Mouse (Mus musculus) gonadal fat pad, adult 2 months (tissue): ENCODE measurements around the gene Ddx19a. TPM values are rescaled to one million over a fixed set of nuclear protein-coding genes. Genes with fewer than 3 reads are reported as not detected.
"Not testable (repeated sequence)": the region's sequence is repeated elsewhere in the genome, so short reads cannot be mapped to it uniquely, and the experiment has no call there.

Source experiments
- DNase-seq: peaks from one replicate; pipeline ENCODE4 v3.0.0-alpha.2; 2012; ENCODE audit warnings: low read depth
- polyA plus RNA-seq: library from polyadenylated mRNA; depleted of rRNA; stranded (reverse); fragments of >200 nt; gene quantifications from 2 replicates; pipeline ENCODE4 v1.2.3, GENCODE M21; 2012; rRNA removed

The Ddx19a gene
- polyA plus RNA-seq, 1 experiment = 29.8 TPM

- DNase-seq = no peak
Measured at GRCm38 (mm10) chr8:110933272-110933671, 64.3 kb downstream of the Ddx19a start.

GRCm38 (mm10) chr8:110932444-110932843, 65.2 kb downstream of the Ddx19a start:
- no peak for DNase-seq

GRCm38 (mm10) chr8:110931176-110931939, 66.2 kb downstream of the Ddx19a start:
- DNase-seq = no peak

GRCm38 (mm10) chr8:110929672-110930071, 67.9 kb downstream of the Ddx19a start:
- not testable (repeated sequence) for DNase-seq

GRCm38 (mm10) chr8:110929066-110929465, 68.5 kb downstream of the Ddx19a start:
- DNase-seq = no peak

GRCm38 (mm10) chr8:110928435-110928834, 69.2 kb downstream of the Ddx19a start:
- no peak for DNase-seq

- DNase-seq = no peak
Measured at GRCm38 (mm10) chr8:110926690-110927089, 70.9 kb downstream of the Ddx19a start.

GRCm38 (mm10) chr8:110925691-110926140, 71.9 kb downstream of the Ddx19a start:
- DNase-seq = no peak

Other genes starting within 250 kb of the Ddx19a start
- gene Il34, start 191.9 kb downstream of the Ddx19a start, polyA plus RNA-seq = 43.4 and 49.2 TPM in 2 replicates
- 53.0 and 53.5 TPM in 2 replicates for gene Cog4, start 151.2 kb downstream of the Ddx19a start, polyA plus RNA-seq
- gene Sf3b3, start 151.0 kb downstream of the Ddx19a start, polyA plus RNA-seq = 32.8 and 38.6 TPM in 2 replicates
- 13.4 and 16.4 TPM in 2 replicates for gene Fuk, start 95.3 kb downstream of the Ddx19a start, polyA plus RNA-seq
- 189 and 209 TPM in 2 replicates for gene St3gal2, start 77.9 kb downstream of the Ddx19a start, polyA plus RNA-seq
- 5.8 and 6.5 TPM in 2 replicates for gene Ddx19b, start 34.0 kb upstream of the Ddx19a start, polyA plus RNA-seq
- gene Aars, start 35.3 kb upstream of the Ddx19a start, polyA plus RNA-seq = 40.0 and 43.7 TPM in 2 replicates
- gene Exosc6, start 58.5 kb upstream of the Ddx19a start, polyA plus RNA-seq = 6.9 TPM in 1 of 2 replicates, not detected in the other
- 24.1 and 29.4 TPM in 2 replicates for gene Clec18a, start 94.6 kb upstream of the Ddx19a start, polyA plus RNA-seq
- gene Pdpr, start 96.8 kb upstream of the Ddx19a start, polyA plus RNA-seq = 18.4 and 19.3 TPM in 2 replicates